Mouse (Mus musculus) small intestine, adult 2 months (tissue): Measurements from ENCODE around the gene Srsf4. TPM values are rescaled to one million over a fixed set of nuclear protein-coding genes. Genes with fewer than 3 reads are reported as not detected.

Experiments used
- H3K27ac ChIP-seq: fragments of 200-500 bp; 2 replicates; pipeline ENCODE4 v1.5.1; 2012; ENCODE audit warnings: low read depth, low read length, control low read depth, inconsistent platforms; ENCODE audit not compliant: insufficient read depth
- H3K27me3 ChIP-seq: fragments of 200-500 bp; 2 replicates; pipeline ENCODE4 v1.6.1; 2012; ENCODE audit warnings: mild to moderate bottlenecking, moderate library complexity, low read length, inconsistent platforms; ENCODE audit not compliant: control insufficient read depth, insufficient read depth
- H3K36me3 ChIP-seq: fragments of 200-500 bp; 2 replicates; pipeline ENCODE4 v1.6.1; 2012; ENCODE audit warnings: mild to moderate bottlenecking, low read length, control low read depth, inconsistent platforms; ENCODE audit not compliant: control insufficient read depth, insufficient read depth
- H3K4me1 ChIP-seq: fragments of 200-500 bp; 2 replicates; pipeline ENCODE4 v1.6.1; 2012; ENCODE audit warnings: low read length, inconsistent platforms, mixed read lengths; ENCODE audit not compliant: control insufficient read depth, insufficient read depth, insufficient read length
- H3K4me3 ChIP-seq: fragments of 200-500 bp; 2 replicates; pipeline ENCODE4 v1.5.1; 2012; ENCODE audit warnings: low read depth, mild to moderate bottlenecking, control low read depth, inconsistent platforms, low read length, moderate library complexity
- CTCF ChIP-seq: fragments of 200-500 bp; IDR thresholded peaks from 2 replicates; pipeline ENCODE4 v1.5.1; 2012; ENCODE audit warnings: low read depth, mild to moderate bottlenecking, control low read depth, inconsistent platforms, low read length, moderate library complexity, mixed read lengths; ENCODE audit not compliant: insufficient replicate concordance, insufficient read length; ENCODE audit errors: extremely low read depth
- POLR2A ChIP-seq: fragments of 200-500 bp; IDR thresholded peaks from 2 replicates; pipeline ENCODE4 v1.6.1; 2012; ENCODE audit warnings: low read depth, mild to moderate bottlenecking, control low read depth, inconsistent platforms, low read length, moderate library complexity
- WGBS: fragments of 180-500 bp; shearing (Covaris S2); methylation state at CpG from one replicate; pipeline ENCODE4 v1.1.7; 2018; 5-methylcytosine and 5-hydroxymethylcytosine counted together
- polyA plus RNA-seq: library from polyadenylated mRNA; depleted of rRNA; stranded (reverse); fragments of >200 nt; gene quantifications from 2 replicates; pipeline ENCODE4 v1.2.3, GENCODE M21; 2012

Gene Srsf4
- polyA plus RNA-seq, 1 experiment = 31.5 TPM

DNA sequence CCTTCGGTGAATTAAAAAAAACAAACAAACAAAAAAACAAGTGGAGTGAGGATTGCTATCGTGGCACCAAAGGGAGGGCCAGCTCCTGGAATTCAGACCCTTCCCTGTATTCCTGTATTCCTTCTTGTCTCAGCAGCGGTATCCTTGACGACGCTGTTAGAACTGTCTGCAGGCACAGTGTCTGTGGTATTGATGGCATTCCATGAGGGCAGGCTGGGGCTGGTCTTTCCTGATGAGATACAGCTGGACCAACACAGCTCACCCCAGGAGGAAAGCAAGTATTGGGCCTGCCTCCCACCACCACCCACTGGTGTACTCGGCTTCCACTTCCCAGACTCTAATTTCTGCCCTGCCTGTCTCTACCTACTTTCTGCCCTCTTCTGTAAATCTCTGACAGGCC lies 25.3 kb upstream of the Srsf4 start:
- H3K27ac ChIP-seq = no peak overlapping the region
- TF ChIP-seq CTCF (no peak), POLR2A (no peak)
- H3K27me3 ChIP-seq = no peaks in the 10 kb centered on the region
- H3K4me1 ChIP-seq = peaks cover 12% of the 10 kb centered on the region
- 91% methylated on average over 6 of the region's 6 CpGs for WGBS
- 0 out of 2 replicates have a peak, but pooled peaks cover 3% of the 10 kb centered on the region for H3K36me3 ChIP-seq
- no peak overlapping the region for H3K4me3 ChIP-seq

DNA sequence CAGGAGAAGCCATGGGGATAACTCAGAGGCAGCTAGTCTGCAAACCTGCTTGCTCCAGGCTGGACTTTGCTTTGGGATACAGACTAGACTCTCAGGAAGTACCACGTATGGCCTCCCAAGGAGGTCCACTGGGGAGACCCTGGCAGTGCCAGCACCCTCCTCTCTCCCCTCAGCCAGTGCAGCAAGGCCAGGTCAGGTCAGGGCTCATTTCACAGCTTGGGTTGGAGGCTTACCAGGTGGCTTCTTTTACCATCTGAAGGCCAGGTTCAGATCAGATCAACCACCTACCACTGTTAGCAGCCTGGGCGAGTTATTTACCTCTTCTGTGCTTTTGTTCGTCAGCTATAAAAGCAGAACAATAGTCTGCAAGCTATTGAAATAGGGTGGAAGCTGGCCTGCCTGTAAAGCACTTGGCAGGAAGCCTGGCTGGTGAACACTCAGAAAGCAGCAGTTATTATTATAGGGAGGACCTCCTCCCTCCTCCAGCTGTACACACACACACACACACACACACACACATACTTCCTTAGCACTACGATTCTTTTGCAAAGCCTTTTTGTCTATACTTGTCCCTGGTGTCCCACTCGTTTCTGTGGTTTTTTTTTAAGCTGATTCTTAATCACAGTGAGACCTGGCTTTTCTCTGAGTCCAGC lies 23.3 kb upstream of the Srsf4 start:
- Histone ChIP-seq H3K27ac (0 out of 2 replicates have a peak overlapping the region, but pooled peaks have one; percentile 32), H3K4me1 (peaks cover 7% of the 10 kb centered on the region), H3K27me3 (no peaks in the 10 kb centered on the region), H3K4me3 (no peak overlapping the region), H3K36me3 (peaks cover 3% of the 10 kb centered on the region; the same call in 1 of the 2 replicates)
- no peak for TF ChIP-seq POLR2A
- no peak for TF ChIP-seq CTCF
- WGBS = 13% methylated on average over 5 of the region's 5 CpGs

GRCm38 (mm10) chr4:131854950-131855349 lies 18.5 kb upstream of the Srsf4 start:
- no peak overlapping the region for H3K4me3 ChIP-seq
- peaks cover 1% of the 10 kb centered on the region for H3K4me1 ChIP-seq
- no peak overlapping the region for H3K27ac ChIP-seq
- no peak for TF ChIP-seq POLR2A
- no peak for TF ChIP-seq CTCF
- peaks cover 3% of the 10 kb centered on the region for H3K36me3 ChIP-seq
- 74% methylated on average over 5 of the region's 5 CpGs for WGBS
- H3K27me3 ChIP-seq = no peaks in the 10 kb centered on the region

GRCm38 (mm10) chr4:131860492-131861340 lies 12.7 kb upstream of the Srsf4 start:
- Histone ChIP-seq H3K4me3 (no peak overlapping the region), H3K27ac (no peak overlapping the region), H3K4me1 (no peaks in the 10 kb centered on the region), H3K36me3 (peaks cover 18% of the 10 kb centered on the region), H3K27me3 (no peaks in the 10 kb centered on the region)
- TF ChIP-seq POLR2A (no peak), CTCF (peak; percentile 98; the same call in 1 of the 2 replicates)
- WGBS = 45% methylated on average over 15 of the region's 15 CpGs

GRCm38 (mm10) chr4:131861341-131861739 lies 12.1 kb upstream of the Srsf4 start:
- no peak overlapping the region for H3K27ac ChIP-seq
- no peaks in the 10 kb centered on the region for H3K4me1 ChIP-seq
- 66% methylated on average over 4 of the region's 4 CpGs for WGBS
- H3K4me3 ChIP-seq = no peak overlapping the region
- TF ChIP-seq CTCF (no peak), POLR2A (no peak)
- no peaks in the 10 kb centered on the region for H3K27me3 ChIP-seq
- H3K36me3 ChIP-seq = peaks cover 18% of the 10 kb centered on the region

DNA sequence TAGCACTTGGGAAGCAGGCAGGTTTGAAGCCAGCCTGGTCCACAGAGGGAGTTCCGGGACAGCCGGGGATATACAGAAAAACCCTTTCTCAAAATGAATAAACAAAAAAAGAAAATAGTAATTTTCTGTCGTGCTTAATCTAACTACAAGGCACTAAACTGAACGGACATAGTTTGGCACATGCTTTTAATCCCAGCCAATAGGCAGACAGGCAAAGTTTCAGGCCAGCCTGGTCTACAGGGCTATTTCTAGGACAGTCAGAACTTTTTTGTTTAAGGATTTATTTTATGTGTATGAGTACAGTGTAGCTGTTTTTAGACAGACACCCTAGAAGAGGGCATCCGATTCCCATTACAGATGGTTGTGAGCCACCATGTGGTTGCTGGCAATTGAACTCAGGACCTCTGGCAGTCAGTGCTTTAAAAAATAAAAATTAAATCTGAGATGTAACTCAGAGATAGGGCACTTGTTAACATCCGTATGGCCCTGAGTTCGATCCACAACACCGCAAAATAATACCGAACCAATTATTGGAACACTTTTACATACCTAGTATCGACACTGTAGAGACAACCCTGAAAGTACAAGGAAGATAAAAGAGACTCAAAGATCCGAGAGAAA lies 635 bp upstream of the Srsf4 start:
- peak overlapping the region; percentile 78 for H3K27ac ChIP-seq
- H3K4me3 ChIP-seq = peak overlapping the region; percentile 51
- no peaks in the 10 kb centered on the region for H3K27me3 ChIP-seq
- 2% methylated on average over 11 of the region's 11 CpGs for WGBS
- no peak for TF ChIP-seq POLR2A
- TF ChIP-seq CTCF = no peak
- no peaks in the 10 kb centered on the region for H3K36me3 ChIP-seq
- H3K4me1 ChIP-seq = peaks cover 5% of the 10 kb centered on the region; the same call in 1 of the 2 replicates
